Mouse (Mus musculus) granulocyte monocyte progenitor cell, adult 5-6 weeks (primary cell): ENCODE measurements around the gene Sult1d1. TPM values are rescaled to one million over a fixed set of nuclear protein-coding genes. Genes with fewer than 3 reads are reported as not detected.

Experiments
- total RNA-seq, 2 experiments: library from RNA; stranded (forward) in 1 of 2; stranded (reverse) in 1 of 2; fragments of 200-712, 200-1000 nt in 1 of 2; fragments of >200 nt in 1 of 2; fragmentation: Nextera tagmentation in 1 of 2; gene quantifications; 2 replicates each; pipeline ENCODE4 v1.2.3; 2014 to 2017

The Sult1d1 gene
- total RNA-seq, 2 experiments from 2014 or later = not detected

Other genes with a start within 250 kb of the Sult1d1 start
- not detected in 2 replicates for gene Ugt2a3, start 231.8 kb downstream of the Sult1d1 start, total RNA-seq (2014; fragmentation: Nextera tagmentation)
- gene Ugt2a3, start 231.8 kb downstream of the Sult1d1 start, total RNA-seq (2017) = not detected in 2 replicates
- gene Ugt2b38, start 144.8 kb downstream of the Sult1d1 start, total RNA-seq (2014; fragmentation: Nextera tagmentation) = not detected in 2 replicates
- gene Ugt2b38, start 144.8 kb downstream of the Sult1d1 start, total RNA-seq (2017) = not detected in 2 replicates
- not detected in 2 replicates for gene Ugt2a2, start 86.8 kb downstream of the Sult1d1 start, total RNA-seq (2014; fragmentation: Nextera tagmentation)
- gene Ugt2a2, start 86.8 kb downstream of the Sult1d1 start, total RNA-seq (2017) = not detected in 2 replicates
- not detected in 2 replicates for gene Gm43638, start 82.2 kb downstream of the Sult1d1 start, total RNA-seq (2014; fragmentation: Nextera tagmentation)
- not detected in 2 replicates for gene Gm43638, start 82.2 kb downstream of the Sult1d1 start, total RNA-seq (2017)
- not detected in 2 replicates for gene Ugt2a1, start 78.2 kb downstream of the Sult1d1 start, total RNA-seq (2014; fragmentation: Nextera tagmentation)
- gene Ugt2a1, start 78.2 kb downstream of the Sult1d1 start, total RNA-seq (2017) = not detected in 2 replicates
- gene Sult1b1, start 30.8 kb downstream of the Sult1d1 start, total RNA-seq (2014; fragmentation: Nextera tagmentation) = not detected in 2 replicates
- gene Sult1b1, start 30.8 kb downstream of the Sult1d1 start, total RNA-seq (2017) = not detected in 2 replicates
- not detected in 2 replicates for gene Sult1e1, start 22.6 kb upstream of the Sult1d1 start, total RNA-seq (2014; fragmentation: Nextera tagmentation)
- gene Sult1e1, start 22.6 kb upstream of the Sult1d1 start, total RNA-seq (2017) = not detected in 2 replicates
- gene Csn1s1, start 97.2 kb upstream of the Sult1d1 start, total RNA-seq (2014; fragmentation: Nextera tagmentation) = not detected in 2 replicates
- not detected in 2 replicates for gene Csn1s1, start 97.2 kb upstream of the Sult1d1 start, total RNA-seq (2017)
- gene Csn2, start 130.6 kb upstream of the Sult1d1 start, total RNA-seq (2014; fragmentation: Nextera tagmentation) = not detected in 2 replicates
- gene Csn2, start 130.6 kb upstream of the Sult1d1 start, total RNA-seq (2017) = not detected in 2 replicates
- not detected in 2 replicates for gene Csn1s2a, start 205.5 kb upstream of the Sult1d1 start, total RNA-seq (2014; fragmentation: Nextera tagmentation)
- not detected in 2 replicates for gene Csn1s2a, start 205.5 kb upstream of the Sult1d1 start, total RNA-seq (2017)
- gene Csn1s2b, start 239.1 kb upstream of the Sult1d1 start, total RNA-seq (2014; fragmentation: Nextera tagmentation) = not detected in 2 replicates
- not detected in 2 replicates for gene Csn1s2b, start 239.1 kb upstream of the Sult1d1 start, total RNA-seq (2017)